In the genomic region with DNA sequence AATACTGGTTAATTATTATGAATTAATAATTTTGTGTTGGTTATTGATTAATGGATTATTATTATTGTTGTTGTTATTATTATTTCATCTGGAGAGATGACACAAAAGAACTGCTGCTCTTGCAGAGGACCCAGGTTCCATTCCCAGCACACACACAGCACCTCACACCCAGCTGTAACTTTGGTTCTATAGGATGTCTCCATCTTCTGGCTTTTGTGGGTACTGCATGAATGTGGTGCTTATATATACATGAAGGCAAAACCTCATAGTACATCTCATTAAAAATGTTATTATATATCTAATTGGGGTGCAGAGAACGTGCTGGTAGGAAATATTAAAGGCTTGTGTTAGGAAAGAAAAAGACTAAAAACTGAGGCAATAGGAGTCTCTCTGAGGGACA, we compare ENCODE assay signal across 17 mouse cellular contexts. TPM values are rescaled to one million over a fixed set of nuclear protein-coding genes. Genes with fewer than 3 reads are reported as not detected.
DNase-seq lines count a peak whose midpoint lies in the region; ATAC-seq and TF ChIP-seq lines count a peak whose summit lies in the region.
"Had no signal": no experiment of that assay in that cellular context is flagged by ENCODE, and none has a peak within 500 bp of the region (broad histone marks: within the 10 kb centered on the region; RNA-seq: fewer than 3 reads in every experiment).

No protein-coding gene starts in this region.

- H3K27me3 ChIP-seq in liver, embryonic 14.5 days (ENCODE audit: control insufficient read depth, insufficient read depth, low read length): no peaks in the 10 kb centered on the region
- no peaks in the 10 kb centered on the region for H3K27me3 ChIP-seq in liver, embryonic 11.5 days (replicated peaks; ENCODE audit: control insufficient read depth, insufficient read depth, low read length)
- H3K27me3 ChIP-seq: heart, embryonic 12.5 days; neural tube, embryonic 13.5 days had no signal

- TF ChIP-seq CTCF in liver, embryonic 14.5 days (IDR thresholded peaks at IDR 0.05; ENCODE audit: low read depth): peak; percentile 30; the same call in 1 of the 2 replicates

- H3K36me3 ChIP-seq in liver, embryonic 14.5 days (replicated peaks; ENCODE audit: control insufficient read depth, insufficient read depth, low read depth): no peaks in the 10 kb centered on the region
- H3K36me3 ChIP-seq in liver, embryonic 11.5 days (ENCODE audit: control insufficient read depth, insufficient read depth, low read length): no peaks in the 10 kb centered on the region
- H3K36me3 ChIP-seq in ES-E14 (ENCODE audit: control insufficient read depth, insufficient read depth, low read length, poor library complexity, severe bottlenecking): no peaks in the 10 kb centered on the region
- H3K36me3 ChIP-seq: heart, embryonic 12.5 days; neural tube, embryonic 13.5 days had no signal

- DNase-seq in liver, embryonic 14.5 days (ENCODE audit: low read depth in 3 of 3, low spot score in 3 of 3): no peak
- no peak for DNase-seq in liver, embryonic 11.5 days (ENCODE audit: low spot score)
- peak; percentile 16 for DNase-seq in CD4-positive helper T cell, adult 2 months (ENCODE audit: low read depth, low spot score)
- DNase-seq in ES-E14 (ENCODE audit: low read depth, low spot score): peak; percentile 53
- peak; percentile 38 for DNase-seq in forelimb bud, embryonic 11.5 days (ENCODE audit: low read depth, low spot score)
- no peak for DNase-seq in right cerebral cortex, postnatal 14 days
- no peak for DNase-seq in heart, adult 8-10 months (ENCODE audit: low spot score)
- no peak for DNase-seq in gastrocnemius, postnatal 4 days (ENCODE audit: low spot score in 2 of 2)
- DNase-seq: adrenal gland, adult 8-10 months; cerebellum, adult 9-11 months; lung, postnatal 10 days had no signal

- H3K4me2 ChIP-seq in liver, embryonic 14.5 days (ENCODE audit: low read depth): no peak overlapping the region
- no peak overlapping the region for H3K4me2 ChIP-seq in liver, embryonic 11.5 days
- H3K4me2 ChIP-seq: heart, embryonic 12.5 days; neural tube, embryonic 13.5 days had no signal

- H3K4me1 ChIP-seq in liver, embryonic 14.5 days (replicated peaks; ENCODE audit: control insufficient read depth in 2 of 2, insufficient read depth in 2 of 2, low read length in 1 of 2): no peaks in the 10 kb centered on the region
- H3K4me1 ChIP-seq in liver, embryonic 11.5 days (replicated peaks; ENCODE audit: control insufficient read depth, insufficient read depth, low read length): no peaks in the 10 kb centered on the region
- no peaks in the 10 kb centered on the region for H3K4me1 ChIP-seq in ES-E14 (ENCODE audit: control insufficient read depth in 2 of 2, insufficient read depth in 2 of 2, low read length in 2 of 2, poor library complexity in 1 of 2)
- H3K4me1 ChIP-seq: heart, embryonic 12.5 days; neural tube, embryonic 13.5 days had no signal

- no peak for TF ChIP-seq EP300 in liver, embryonic 14.5 days (IDR thresholded peaks at IDR 0.05; ENCODE audit: low read depth)

- no peak overlapping the region for H3K4me3 ChIP-seq in liver, embryonic 14.5 days (ENCODE audit: insufficient read depth in 1 of 2, low read depth in 2 of 2, low read length in 2 of 2)
- H3K4me3 ChIP-seq in liver, embryonic 11.5 days (ENCODE audit: low read depth, low read length): no peak overlapping the region
- no peak overlapping the region for H3K4me3 ChIP-seq in ES-E14 (ENCODE audit: insufficient read depth in 1 of 2, low read depth in 1 of 2, low read length in 2 of 2, poor library complexity in 1 of 2, severe bottlenecking in 1 of 2)
- H3K4me3 ChIP-seq: heart, embryonic 12.5 days; neural tube, embryonic 13.5 days had no signal

- H3K9ac ChIP-seq in liver, embryonic 14.5 days (replicated peaks): no peak overlapping the region
- H3K9ac ChIP-seq in liver, embryonic 11.5 days (ENCODE audit: low read depth, low read length): no peak overlapping the region
- H3K9ac ChIP-seq in ES-E14 (ENCODE audit: insufficient read depth, low read depth, low read length, poor library complexity, severe bottlenecking): no peak overlapping the region
- H3K9ac ChIP-seq: heart, embryonic 12.5 days; neural tube, embryonic 13.5 days had no signal

- 39% methylated on average over 1 of the region's 1 CpGs for WGBS in liver, embryonic 14.5 days (ENCODE audit: insufficient replicate concordance)
- 43% methylated on average over 1 of the region's 1 CpGs for WGBS in liver, embryonic 11.5 days

- ATAC-seq in liver, embryonic 14.5 days (ENCODE audit: insufficient read depth): no peak
- no peak for ATAC-seq in liver, embryonic 11.5 days (replicated peaks; ENCODE audit: low FRiP score)
- ATAC-seq: intestine, embryonic 16.5 days had no signal

- in situ Hi-C loops in ES-E14 (cut with MboI; ENCODE audit: low sequenced_read_pairs in 2 of 2, unreplicated experiment in 2 of 2): no loop called here

- no peaks in the 10 kb centered on the region for H3K9me3 ChIP-seq in liver, embryonic 14.5 days (ENCODE audit: control insufficient read depth, low read length)
- H3K9me3 ChIP-seq in liver, embryonic 11.5 days (ENCODE audit: control insufficient read depth, low read length): no peaks in the 10 kb centered on the region
- H3K9me3 ChIP-seq in ES-E14 (ENCODE audit: control insufficient read depth, insufficient read depth, low read depth, low read length): no peaks in the 10 kb centered on the region

- no peak overlapping the region for H3K27ac ChIP-seq in liver, embryonic 14.5 days
- H3K27ac ChIP-seq in liver, embryonic 11.5 days (ENCODE audit: low read depth, low read length): no peak overlapping the region
- H3K27ac ChIP-seq in ES-E14 (ENCODE audit: insufficient read depth, low read depth, low read length, poor library complexity, severe bottlenecking): no peak overlapping the region
- H3K27ac ChIP-seq: neural tube, embryonic 13.5 days had no signal

TF ChIP-seq in ES-E14, 5 proteins besides CTCF, POLR2A, EP300 and RAD21:
- TF ChIP-seq CHD2 (IDR thresholded peaks at IDR 0.05; ENCODE audit: low read depth, low read length): no peak

RNA-seq across cellular contexts. Expression of gene 1700123K08Rik, which starts 11.8 kb away (rescaled TPM):
- not detected in 2 replicates for polyA plus RNA-seq in liver, embryonic 14.5 days (2012; rRNA removed)
- not detected in 2 replicates for polyA plus RNA-seq in liver, embryonic 14.5 days (2014; fragmentation: Nextera tagmentation; extraction: Ambion mirVana)
- not detected in 2 replicates for polyA plus RNA-seq in liver, embryonic 11.5 days (2014; fragmentation: Nextera tagmentation; extraction: Ambion mirVana)
- not detected in 2 replicates for total RNA-seq in ES-E14 (2012; rRNA removed)
- total RNA-seq in heart, adult 8-10 months (2022): not detected
- not detected for total RNA-seq in gastrocnemius, postnatal 4 days (2021)
- total RNA-seq: adrenal gland, adult 8-10 months; layer of hippocampus, postnatal 25 days had no signal
- polyA plus RNA-seq: forebrain, embryonic 11.5 days; heart, embryonic 12.5 days; intestine, embryonic 16.5 days; neural tube, embryonic 13.5 days; spleen, adult 2 months had no signal

Comparison
In these comparisons a context has a peak if more than half of its experiments do, and no peak if none do; other contexts are left out.
1. DNase-seq: peak in CD4-positive helper T cell, adult 2 months (single experiment), ES-E14 (single experiment) and forelimb bud, embryonic 11.5 days (single experiment); none in liver, embryonic 14.5 days (0 of 3), liver, embryonic 11.5 days (single experiment), right cerebral cortex, postnatal 14 days (single experiment), heart, adult 8-10 months (single experiment) and gastrocnemius, postnatal 4 days (0 of 2).